Mouse (Mus musculus) neural tube, embryonic 13.5 days (tissue): ENCODE measurements at regions not wholly inside any gene's neighbourhood (a gene's known extent, or its start where the extent isn't known, plus 50 kb on each side); places are given as distances from the start of the nearest gene placed in this dataset.

Source experiments
- ATAC-seq: fragments of 200-750 bp; cut with Nextera tagmentation; 2 replicates; pipeline ENCODE4 v1.8.0; 2017; ENCODE audit warnings: low read depth, mild to moderate bottlenecking, moderate TSS enrichment, moderate library complexity
- H3K27ac ChIP-seq: fragments of 300-500 bp; sonication (generic); replicated peaks from 2 replicates; pipeline ENCODE4 v1.5.1; 2015; ENCODE audit warnings: moderate library complexity, mild to moderate bottlenecking, inconsistent platforms
- H3K27me3 ChIP-seq: fragments of 300-500 bp; sonication (generic); 2 replicates; pipeline ENCODE4 v1.6.1; 2015; ENCODE audit warnings: mild to moderate bottlenecking, inconsistent platforms
- H3K36me3 ChIP-seq: fragments of 300-500 bp; sonication (generic); 2 replicates; pipeline ENCODE4 v1.6.1; 2015; ENCODE audit warnings: mild to moderate bottlenecking, inconsistent platforms
- H3K4me1 ChIP-seq: fragments of 300-500 bp; sonication (generic); replicated peaks from 2 replicates; pipeline ENCODE4 v1.6.1; 2015; ENCODE audit warnings: inconsistent platforms
- H3K4me2 ChIP-seq: fragments of 300-500 bp; sonication (generic); 2 replicates; pipeline ENCODE4 v1.6.1; 2015; ENCODE audit warnings: inconsistent platforms, mild to moderate bottlenecking, moderate library complexity
- H3K4me3 ChIP-seq: fragments of 300-500 bp; sonication (generic); 2 replicates; pipeline ENCODE4 v1.5.1; 2015; ENCODE audit warnings: mild to moderate bottlenecking, inconsistent platforms
- H3K9ac ChIP-seq: fragments of 300-500 bp; sonication (generic); 2 replicates; pipeline ENCODE4 v1.6.1; 2015; ENCODE audit warnings: moderate library complexity, mild to moderate bottlenecking, inconsistent platforms
- H3K9me3 ChIP-seq: fragments of 300-500 bp; sonication (generic); 2 replicates; pipeline ENCODE4 v1.6.1; 2016; ENCODE audit warnings: inconsistent platforms
- WGBS: fragments of 180-500 bp; shearing (Covaris S2); methylation state at CpG from one replicate; pipeline ENCODE4 v1.1.7; 2015; 5-methylcytosine and 5-hydroxymethylcytosine counted together

- Histone ChIP-seq H3K27ac (no peak overlapping the region), H3K36me3 (no peaks in the 10 kb centered on the region), H3K4me1 (peaks cover 23% of the 10 kb centered on the region), H3K9ac (no peak overlapping the region), H3K9me3 (no peaks in the 10 kb centered on the region), H3K27me3 (no peaks in the 10 kb centered on the region), H3K4me3 (no peak overlapping the region), H3K4me2 (no peak overlapping the region)
- WGBS: 69% methylated on average over 5 of the region's 5 CpGs
- no peak for ATAC-seq
Observed at GRCm38 (mm10) chr3:38229686-38230085, 255.0 kb downstream of the Ankrd50 start.

- no peak overlapping the region for H3K27ac ChIP-seq
- H3K27me3 ChIP-seq: no peaks in the 10 kb centered on the region
- WGBS: 40% methylated on average over 10 of the region's 10 CpGs
- no peak overlapping the region for H3K9ac ChIP-seq
- no peaks in the 10 kb centered on the region for H3K9me3 ChIP-seq
- no peak for ATAC-seq
- no peak overlapping the region for H3K4me3 ChIP-seq
- no peaks in the 10 kb centered on the region for H3K36me3 ChIP-seq
- H3K4me2 ChIP-seq: no peak overlapping the region
- H3K4me1 ChIP-seq: peaks cover 23% of the 10 kb centered on the region
Observed at GRCm38 (mm10) chr3:38229051-38229450, 255.6 kb downstream of the Ankrd50 start.

GRCm38 (mm10) chr3:38227596-38227995 lies 257.0 kb downstream of the Ankrd50 start:
- no peaks in the 10 kb centered on the region for H3K9me3 ChIP-seq
- H3K4me3 ChIP-seq: no peak overlapping the region
- no peak overlapping the region for H3K4me2 ChIP-seq
- H3K27ac ChIP-seq: no peak overlapping the region
- ATAC-seq: no peak
- WGBS: 30% methylated on average over 6 of the region's 6 CpGs
- no peaks in the 10 kb centered on the region for H3K27me3 ChIP-seq
- peaks cover 12% of the 10 kb centered on the region for H3K4me1 ChIP-seq
- no peak overlapping the region for H3K9ac ChIP-seq
- no peaks in the 10 kb centered on the region for H3K36me3 ChIP-seq

- H3K9me3 ChIP-seq: no peaks in the 10 kb centered on the region
- no peak for ATAC-seq
- H3K4me3 ChIP-seq: no peak overlapping the region
- no peak overlapping the region for H3K27ac ChIP-seq
- no peak overlapping the region for H3K4me2 ChIP-seq
- WGBS: 67% methylated on average over 9 of the region's 9 CpGs
- peaks cover 7% of the 10 kb centered on the region for H3K4me1 ChIP-seq
- no peak overlapping the region for H3K9ac ChIP-seq
- no peaks in the 10 kb centered on the region for H3K36me3 ChIP-seq
- H3K27me3 ChIP-seq: no peaks in the 10 kb centered on the region
Observed at GRCm38 (mm10) chr3:38227121-38227520, 257.5 kb downstream of the Ankrd50 start.

- H3K27me3 ChIP-seq: no peaks in the 10 kb centered on the region
- no peaks in the 10 kb centered on the region for H3K4me1 ChIP-seq
- 60% methylated on average over 2 of the region's 2 CpGs for WGBS
- H3K27ac ChIP-seq: no peak overlapping the region
- ATAC-seq: no peak
- no peak overlapping the region for H3K9ac ChIP-seq
- H3K36me3 ChIP-seq: no peaks in the 10 kb centered on the region
- H3K4me2 ChIP-seq: no peak overlapping the region
- no peak overlapping the region for H3K4me3 ChIP-seq
- no peaks in the 10 kb centered on the region for H3K9me3 ChIP-seq
Observed at GRCm38 (mm10) chr3:38226147-38226546, 258.5 kb downstream of the Ankrd50 start.

- no peak overlapping the region for H3K9ac ChIP-seq
- H3K27me3 ChIP-seq: no peaks in the 10 kb centered on the region
- H3K27ac ChIP-seq: no peak overlapping the region
- no peaks in the 10 kb centered on the region for H3K9me3 ChIP-seq
- no peaks in the 10 kb centered on the region for H3K4me1 ChIP-seq
- H3K4me2 ChIP-seq: no peak overlapping the region
- no peak for ATAC-seq
- 89% methylated on average over 8 of the region's 8 CpGs for WGBS
- no peaks in the 10 kb centered on the region for H3K36me3 ChIP-seq
- no peak overlapping the region for H3K4me3 ChIP-seq
Observed at GRCm38 (mm10) chr3:38221834-38222215, 262.8 kb downstream of the Ankrd50 start.

- no peaks in the 10 kb centered on the region for H3K9me3 ChIP-seq
- no peaks in the 10 kb centered on the region for H3K27me3 ChIP-seq
- H3K9ac ChIP-seq: no peak overlapping the region
- 58% methylated on average over 11 of the region's 11 CpGs for WGBS
- no peaks in the 10 kb centered on the region for H3K4me1 ChIP-seq
- no peak overlapping the region for H3K4me2 ChIP-seq
- H3K27ac ChIP-seq: no peak overlapping the region
- H3K4me3 ChIP-seq: no peak overlapping the region
- no peaks in the 10 kb centered on the region for H3K36me3 ChIP-seq
- ATAC-seq: peak; percentile 61
Observed at GRCm38 (mm10) chr3:38220934-38221833, 263.5 kb downstream of the Ankrd50 start.

- Histone ChIP-seq H3K9ac (no peak overlapping the region), H3K4me1 (no peaks in the 10 kb centered on the region), H3K9me3 (no peaks in the 10 kb centered on the region), H3K36me3 (no peaks in the 10 kb centered on the region), H3K27ac (no peak overlapping the region), H3K4me2 (no peak overlapping the region), H3K4me3 (no peak overlapping the region), H3K27me3 (no peaks in the 10 kb centered on the region)
- no peak for ATAC-seq
- 87% methylated on average over 3 of the region's 3 CpGs for WGBS
Observed at GRCm38 (mm10) chr3:38209081-38209480, 275.6 kb downstream of the Ankrd50 start.

GRCm38 (mm10) chr3:38207867-38208266 lies 276.8 kb downstream of the Ankrd50 start:
- no peaks in the 10 kb centered on the region for H3K9me3 ChIP-seq
- no peak overlapping the region for H3K4me2 ChIP-seq
- H3K4me1 ChIP-seq: no peaks in the 10 kb centered on the region
- no peaks in the 10 kb centered on the region for H3K27me3 ChIP-seq
- H3K27ac ChIP-seq: no peak overlapping the region
- no peak overlapping the region for H3K9ac ChIP-seq
- 96% methylated on average over 1 of the region's 1 CpGs for WGBS
- no peak for ATAC-seq
- no peak overlapping the region for H3K4me3 ChIP-seq
- no peaks in the 10 kb centered on the region for H3K36me3 ChIP-seq

- no peak overlapping the region for H3K4me2 ChIP-seq
- no peaks in the 10 kb centered on the region for H3K4me1 ChIP-seq
- no peaks in the 10 kb centered on the region for H3K27me3 ChIP-seq
- 72% methylated on average over 10 of the region's 10 CpGs for WGBS
- no peak overlapping the region for H3K9ac ChIP-seq
- no peak overlapping the region for H3K27ac ChIP-seq
- no peak for ATAC-seq
- H3K4me3 ChIP-seq: no peak overlapping the region
- no peaks in the 10 kb centered on the region for H3K36me3 ChIP-seq
- H3K9me3 ChIP-seq: no peaks in the 10 kb centered on the region
Observed at GRCm38 (mm10) chr3:38201861-38202656, 282.6 kb downstream of the Ankrd50 start.

- no peak overlapping the region for H3K4me3 ChIP-seq
- H3K36me3 ChIP-seq: no peaks in the 10 kb centered on the region
- no peak overlapping the region for H3K27ac ChIP-seq
- 70% methylated on average over 4 of the region's 4 CpGs for WGBS
- no peak for ATAC-seq
- H3K9me3 ChIP-seq: no peaks in the 10 kb centered on the region
- H3K27me3 ChIP-seq: no peaks in the 10 kb centered on the region
- no peak overlapping the region for H3K4me2 ChIP-seq
- no peak overlapping the region for H3K9ac ChIP-seq
- no peaks in the 10 kb centered on the region for H3K4me1 ChIP-seq
Observed at GRCm38 (mm10) chr3:38194001-38194400, 290.6 kb downstream of the Ankrd50 start.

GRCm38 (mm10) chr3:38187406-38187896 lies 297.2 kb downstream of the Ankrd50 start:
- Histone ChIP-seq H3K4me2 (no peak overlapping the region), H3K9me3 (no peaks in the 10 kb centered on the region), H3K27me3 (no peaks in the 10 kb centered on the region), H3K36me3 (no peaks in the 10 kb centered on the region), H3K4me3 (no peak overlapping the region), H3K4me1 (no peaks in the 10 kb centered on the region), H3K27ac (no peak overlapping the region), H3K9ac (no peak overlapping the region)
- no peak for ATAC-seq
- WGBS: 89% methylated on average over 3 of the region's 3 CpGs
